Mouse (Mus musculus): ENCODE measurements at regions not wholly inside any gene's neighbourhood (a gene's known extent, or its start where the extent isn't known, plus 50 kb on each side); places are given as distances from the start of the nearest gene placed in this dataset.
A peak's percentile ranks its signal among the peaks of the same experiment; 100 is the strongest.

DNA sequence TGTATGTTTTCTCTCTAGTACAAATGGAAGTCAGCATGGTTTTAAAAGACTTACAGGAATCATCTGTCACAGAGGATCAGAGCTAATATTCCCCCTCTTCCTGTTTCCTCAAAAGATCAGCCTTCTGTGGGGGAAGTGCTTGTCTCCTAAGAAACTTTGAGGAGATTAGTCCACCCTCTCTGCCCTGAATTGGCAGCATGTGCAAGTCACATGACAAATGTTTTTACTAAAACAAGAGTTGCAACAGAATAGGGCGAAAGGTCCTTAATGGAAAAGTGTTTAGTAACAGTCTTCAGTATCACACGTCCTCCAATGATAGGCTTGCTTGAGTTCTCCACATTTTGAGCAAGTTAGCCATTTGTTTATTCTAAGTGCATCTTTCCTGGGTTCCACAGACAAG lies 162.8 kb downstream of the Fzd1 start:
- peak; percentile 28 for DNase-seq

DNA sequence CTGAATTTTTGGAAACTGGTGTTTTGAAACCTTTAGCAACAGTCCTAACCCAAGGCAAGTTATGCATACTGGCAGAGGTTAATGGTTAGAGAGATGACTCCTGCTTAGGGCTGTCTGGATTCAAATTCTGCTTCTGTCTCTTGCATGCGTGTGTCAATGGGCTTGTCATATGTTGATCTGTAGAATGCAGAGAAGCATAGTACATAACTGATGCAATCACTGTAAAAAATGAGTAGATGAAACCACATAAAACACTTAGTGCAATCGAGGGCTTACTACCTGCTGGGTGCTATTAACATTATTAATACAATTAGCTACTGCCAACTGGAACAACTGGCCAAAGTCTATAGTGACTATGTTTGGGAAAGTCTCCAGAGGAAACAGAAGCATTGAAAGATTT lies 163.3 kb downstream of the Fzd1 start:
- DNase-seq = no peak

DNA sequence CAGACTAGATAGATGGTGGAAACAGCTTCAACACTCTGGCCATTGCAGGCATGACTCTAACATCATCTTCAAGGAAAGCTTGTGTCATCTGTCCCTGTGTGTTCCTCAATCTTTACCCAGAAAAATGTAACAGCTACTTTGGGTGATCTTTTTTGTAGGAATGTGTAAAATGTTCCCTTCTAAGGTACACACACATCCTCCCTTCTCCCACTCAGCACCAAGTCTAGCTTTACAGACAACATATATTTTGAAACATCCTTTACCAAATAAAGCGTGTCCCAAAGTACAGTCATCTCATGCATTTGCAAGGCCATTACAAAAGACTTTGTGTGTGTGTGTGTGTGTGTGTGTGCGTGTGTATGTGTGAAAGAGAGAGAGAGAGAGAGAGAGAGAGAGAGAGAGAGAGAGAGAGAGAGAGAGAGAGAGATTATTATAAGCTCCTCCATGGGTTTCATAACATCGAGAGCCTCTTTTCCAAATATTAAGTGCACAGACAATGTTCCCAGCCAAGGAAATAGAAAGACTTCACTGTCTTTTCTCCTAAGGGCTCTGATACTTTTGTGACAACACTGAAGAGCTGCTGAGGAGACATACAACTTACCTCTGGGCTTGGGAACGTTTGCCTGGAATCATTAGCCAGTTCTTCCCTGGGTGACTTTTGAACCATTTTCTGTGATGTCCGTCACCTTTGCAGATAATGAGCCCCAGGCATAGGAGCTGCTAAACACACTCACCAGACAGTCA lies 164.0 kb downstream of the Fzd1 start:
- DNase-seq = no peak

DNA sequence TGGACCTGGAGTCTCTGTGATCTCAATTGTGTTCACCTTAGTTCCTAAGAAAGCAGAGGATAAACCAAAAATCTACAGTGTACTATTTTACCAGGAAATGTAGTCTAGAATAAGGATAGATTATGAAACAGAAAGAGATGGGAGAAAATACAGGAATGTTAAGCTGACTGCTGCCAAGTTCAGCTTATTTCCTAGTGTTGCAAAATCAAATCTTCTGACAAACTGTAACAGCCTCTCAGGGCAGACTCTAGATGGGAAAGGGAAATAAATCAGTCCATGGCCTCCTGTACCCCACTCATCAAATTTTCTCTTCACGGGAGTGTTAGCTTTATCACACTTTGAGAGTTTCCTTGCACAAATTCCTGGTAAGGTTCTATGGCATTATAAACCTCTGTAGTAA lies 166.1 kb downstream of the Fzd1 start:
- DNase-seq = no peak

- no peak for DNase-seq
Measured at GRCm38 (mm10) chr5:4582702-4583475, 174.9 kb downstream of the Fzd1 start.

GRCm38 (mm10) chr5:4580185-4580839 lies 177.5 kb downstream of the Fzd1 start:
- DNase-seq = no peak

- no peak for DNase-seq
Measured at GRCm38 (mm10) chr5:4578856-4579255, 179.0 kb downstream of the Fzd1 start.

DNA sequence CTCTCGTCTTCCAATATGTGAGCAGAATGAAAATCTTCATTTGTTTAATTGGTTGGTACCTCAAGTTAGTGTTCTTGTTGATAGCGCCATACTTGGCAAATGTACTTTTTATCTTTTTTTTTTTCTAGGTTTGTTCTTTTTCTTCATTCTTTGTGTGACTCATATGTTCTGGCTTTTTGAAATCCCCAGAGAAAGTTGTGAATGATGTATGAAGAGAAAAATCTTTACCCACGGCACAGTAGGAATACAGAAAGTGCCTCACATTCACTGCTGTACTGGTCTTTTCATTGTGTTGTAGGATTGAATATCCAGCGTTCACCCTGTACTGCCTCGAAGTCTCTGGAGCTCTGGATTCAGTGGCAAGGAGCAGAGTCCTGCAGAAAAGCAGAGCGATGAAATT lies 180.7 kb downstream of the Fzd1 start:
- no peak for DNase-seq

DNA sequence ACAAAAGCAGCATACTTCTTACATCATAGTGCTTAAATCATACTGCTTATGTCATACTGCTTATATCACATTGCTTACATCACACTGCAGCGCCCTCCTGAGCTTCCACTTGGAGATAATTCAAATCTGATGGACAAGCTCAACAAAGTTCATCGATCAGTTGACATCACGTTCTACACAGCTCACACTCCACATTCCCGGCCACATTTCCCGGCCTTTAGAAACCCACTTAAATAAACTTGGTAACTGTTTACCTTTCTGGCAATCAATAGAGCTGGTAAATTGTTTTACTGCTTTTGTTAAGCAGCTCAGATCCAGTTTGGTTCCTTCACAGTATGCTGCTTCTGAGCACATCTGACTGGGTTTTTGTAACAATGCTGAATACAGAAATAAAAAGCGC lies 194.0 kb downstream of the Fzd1 start:
- DNase-seq = no peak

GRCm38 (mm10) chr5:4561661-4562060 lies 196.2 kb downstream of the Fzd1 start:
- no peak for DNase-seq

DNA sequence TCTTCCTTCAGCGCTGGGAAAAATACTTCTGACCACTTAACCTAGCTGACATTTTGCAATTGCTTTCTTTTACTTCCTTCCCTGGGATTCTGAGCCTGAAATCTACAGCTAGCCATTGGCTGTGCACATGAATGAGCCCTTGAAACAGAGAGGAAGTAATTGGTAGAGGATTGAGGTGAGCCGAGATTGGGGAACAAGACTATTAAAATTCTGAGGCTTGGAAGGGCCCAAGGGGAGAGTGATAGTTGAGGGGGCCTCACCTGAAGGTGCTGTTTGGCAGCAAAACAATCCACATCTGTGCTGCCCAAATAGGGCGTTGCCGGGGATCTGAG lies 196.7 kb downstream of the Fzd1 start:
- no peak for DNase-seq

GRCm38 (mm10) chr5:4560370-4561138 lies 197.3 kb downstream of the Fzd1 start:
- DNase-seq = no peak

- no peak for DNase-seq
Measured at GRCm38 (mm10) chr5:4554972-4555371, 202.9 kb downstream of the Fzd1 start.

- DNase-seq = peak; percentile 50
Measured at GRCm38 (mm10) chr5:4538572-4538971, 219.3 kb downstream of the Fzd1 start.

DNA sequence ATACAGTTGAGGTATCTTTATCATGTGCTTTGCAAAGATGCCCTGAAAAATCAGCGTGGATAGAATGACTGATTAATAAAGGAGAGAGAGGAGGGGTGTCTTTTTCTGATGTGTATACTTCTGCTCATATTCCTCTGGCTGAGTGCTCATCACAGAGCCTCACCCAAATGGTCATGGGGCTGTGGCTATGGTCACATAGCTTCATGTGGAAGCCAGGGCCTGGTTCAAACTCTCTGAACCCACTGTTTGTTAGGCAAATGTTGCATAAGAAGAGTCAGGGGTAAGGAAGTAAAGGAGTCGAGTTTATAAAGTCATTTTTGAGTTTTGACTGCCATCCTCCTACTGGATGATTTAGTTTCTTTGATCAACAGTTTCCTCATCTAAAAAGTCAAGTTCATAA lies 221.0 kb downstream of the Fzd1 start:
- DNase-seq = no peak

DNA sequence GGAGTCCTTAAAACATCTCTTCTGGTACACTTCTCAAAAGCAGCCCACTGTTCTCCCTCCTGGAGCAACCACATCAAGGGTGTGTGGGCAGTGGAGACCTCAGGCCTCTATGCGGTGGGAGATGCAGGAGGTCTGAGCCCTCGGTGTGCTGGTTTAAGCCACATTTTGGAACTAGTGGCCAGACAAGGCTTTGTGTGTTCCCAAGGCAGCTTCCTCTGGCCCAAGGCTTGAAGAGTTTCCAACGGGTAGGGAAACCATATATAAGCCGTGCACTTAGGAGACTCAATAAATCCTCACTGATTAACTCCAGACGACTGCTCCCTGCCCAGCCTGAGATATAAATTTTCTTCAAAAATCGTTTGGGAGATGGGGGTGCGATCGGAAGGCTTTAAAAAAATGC lies 221.9 kb downstream of the Fzd1 start:
- no peak for DNase-seq

DNA sequence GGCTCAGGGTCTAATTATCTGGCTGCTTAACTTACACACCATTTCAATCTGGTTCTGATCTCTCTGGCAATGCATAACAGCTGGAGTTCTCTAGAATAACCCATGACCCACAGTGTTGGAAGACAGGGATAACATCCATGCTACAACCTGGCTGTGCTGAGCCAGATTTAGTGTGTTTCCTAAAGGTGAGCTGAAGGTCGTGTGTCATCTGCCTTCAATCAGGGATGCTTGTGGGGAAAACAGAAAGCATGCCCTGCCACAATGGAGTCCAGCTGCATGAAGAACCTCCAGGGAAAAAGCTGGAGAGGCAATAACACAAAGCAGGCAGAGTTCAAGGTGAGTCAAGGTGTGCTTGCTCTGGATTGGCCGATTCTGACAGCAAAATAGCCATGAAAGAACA lies 223.3 kb downstream of the Fzd1 start:
- no peak for DNase-seq

- no peak for DNase-seq
Measured at GRCm38 (mm10) chr5:4530236-4531067, 227.4 kb downstream of the Fzd1 start.

GRCm38 (mm10) chr5:4526042-4526815 lies 231.6 kb downstream of the Fzd1 start:
- DNase-seq = no peak

DNA sequence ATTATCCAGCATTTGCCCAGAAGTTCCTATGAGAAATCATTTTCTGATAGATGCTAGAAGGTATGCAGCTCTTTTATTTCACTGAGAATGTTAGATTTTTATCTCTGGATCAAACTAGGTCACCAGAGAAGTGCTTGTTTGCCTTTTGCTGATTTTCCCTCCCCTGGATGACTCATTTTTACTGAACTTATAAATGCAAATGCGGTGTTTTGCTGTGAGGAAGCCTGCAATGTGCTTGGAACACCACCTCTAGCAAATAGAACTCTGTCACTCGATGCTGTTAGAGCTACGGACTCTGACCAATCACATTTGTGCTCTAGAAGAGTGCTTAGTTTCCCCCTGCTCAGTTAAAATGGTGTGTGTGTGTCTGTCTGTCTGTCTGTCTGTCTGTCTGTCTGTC lies 257.2 kb downstream of the Fzd1 start:
- no peak for DNase-seq

DNA sequence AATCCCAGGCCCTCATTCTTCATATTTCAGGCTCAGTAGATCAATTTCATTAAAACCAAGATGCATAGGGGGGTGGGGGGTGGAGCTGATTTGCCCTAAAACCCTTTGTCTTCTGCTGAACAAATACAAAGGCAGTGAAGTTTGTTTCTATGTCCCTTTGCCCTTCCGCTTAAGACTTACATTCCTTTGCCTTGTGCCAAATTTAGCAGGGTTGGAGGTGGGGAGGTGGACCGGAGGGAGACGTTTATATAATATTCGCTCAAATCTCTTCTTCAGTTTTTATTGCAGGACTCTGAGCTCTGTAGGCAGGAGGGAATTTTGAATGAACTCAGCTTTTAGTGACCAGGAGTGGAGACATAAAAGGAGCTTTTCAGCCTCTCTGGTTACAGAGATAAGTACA lies 258.8 kb downstream of the Fzd1 start:
- no peak for DNase-seq
